Mouse (Mus musculus): ENCODE measurements at regions not wholly inside any gene's neighbourhood (a gene's known extent, or its start where the extent isn't known, plus 50 kb on each side); places are given as distances from the start of the nearest gene placed in this dataset.

GRCm38 (mm10) chr5:80484676-80485075, 535.3 kb upstream of the Adgrl3 start:
- Histone ChIP-seq H3K27ac (ENCODE audit: low read depth) (no peak overlapping the region), H3K4me3 (ENCODE audit: low read depth, low read length) (no peak overlapping the region), H3K4me2 (ENCODE audit: low read depth, low read length) (no peak overlapping the region), H3K9me3 (replicated peaks; ENCODE audit: control insufficient read depth, low read length) (no peaks in the 10 kb centered on the region), H3K4me1 (ENCODE audit: control insufficient read depth, insufficient read depth) (no peaks in the 10 kb centered on the region), H3K9ac (replicated peaks; ENCODE audit: low read depth, low read length) (no peak overlapping the region), H3K36me3 (replicated peaks; ENCODE audit: control insufficient read depth, insufficient read depth, low read length) (no peaks in the 10 kb centered on the region), H3K27me3 (ENCODE audit: control insufficient read depth, insufficient read depth, low read length) (no peaks in the 10 kb centered on the region)
- DNase-seq (ENCODE audit: low spot score) (no peak), ATAC-seq (ENCODE audit: insufficient read depth, low read depth) (no peak)
- TF ChIP-seq CTCF (IDR thresholded peaks at IDR 0.05; ENCODE audit: low read depth) (no peak), EP300 (IDR thresholded peaks at IDR 0.05; ENCODE audit: low read depth) (no peak)
- 77% methylated on average over 3 of the region's 3 CpGs for WGBS

GRCm38 (mm10) chr5:80488332-80488731, 531.6 kb upstream of the Adgrl3 start:
- TF ChIP-seq CTCF (IDR thresholded peaks at IDR 0.05; ENCODE audit: low read depth) (no peak), EP300 (IDR thresholded peaks at IDR 0.05; ENCODE audit: low read depth) (no peak)
- no peak for DNase-seq (ENCODE audit: low spot score)
- H3K27me3 ChIP-seq (ENCODE audit: control insufficient read depth, insufficient read depth, low read length): no peaks in the 10 kb centered on the region
- H3K9ac ChIP-seq (replicated peaks; ENCODE audit: low read depth, low read length): no peak overlapping the region
- H3K36me3 ChIP-seq (replicated peaks; ENCODE audit: control insufficient read depth, insufficient read depth, low read length): no peaks in the 10 kb centered on the region
- no peak overlapping the region for H3K4me3 ChIP-seq (ENCODE audit: low read depth, low read length)
- H3K9me3 ChIP-seq (replicated peaks; ENCODE audit: control insufficient read depth, low read length): no peaks in the 10 kb centered on the region
- 84% methylated on average over 1 of the region's 1 CpGs for WGBS
- H3K4me1 ChIP-seq (ENCODE audit: control insufficient read depth, insufficient read depth): no peaks in the 10 kb centered on the region
- H3K27ac ChIP-seq (ENCODE audit: low read depth): no peak overlapping the region
- ATAC-seq (ENCODE audit: insufficient read depth, low read depth): no peak
- H3K4me2 ChIP-seq (ENCODE audit: low read depth, low read length): no peak overlapping the region

DNA sequence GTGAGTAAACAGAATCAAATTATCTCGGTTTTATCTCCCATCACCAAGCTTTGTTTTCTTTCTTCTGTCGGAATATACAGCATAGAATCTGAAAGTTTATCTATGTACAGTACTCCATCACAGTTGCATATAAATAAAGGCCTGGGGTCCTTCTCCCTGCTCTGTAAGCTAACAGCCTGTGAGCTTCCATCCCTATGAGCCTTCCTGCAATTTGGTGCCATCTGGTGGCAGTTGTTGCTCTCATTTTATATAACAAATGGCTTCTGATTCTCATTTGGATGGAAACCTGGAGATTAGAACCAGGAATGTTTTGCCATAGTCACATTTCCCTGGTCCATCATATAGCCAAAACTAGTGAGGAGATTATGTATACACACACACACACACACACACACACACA, 511.3 kb upstream of the Adgrl3 start:
- 27% methylated on average over 2 of the region's 2 CpGs for WGBS
- ATAC-seq (ENCODE audit: insufficient read depth, low read depth) (no peak), DNase-seq (ENCODE audit: low spot score) (peak; percentile 35)
- no peaks in the 10 kb centered on the region for H3K9me3 ChIP-seq (replicated peaks; ENCODE audit: control insufficient read depth, low read length)
- no peaks in the 10 kb centered on the region for H3K4me1 ChIP-seq (ENCODE audit: control insufficient read depth, insufficient read depth)
- H3K9ac ChIP-seq (replicated peaks; ENCODE audit: low read depth, low read length): no peak overlapping the region
- H3K36me3 ChIP-seq (replicated peaks; ENCODE audit: control insufficient read depth, insufficient read depth, low read length): no peaks in the 10 kb centered on the region
- H3K4me3 ChIP-seq (ENCODE audit: low read depth, low read length): no peak overlapping the region
- H3K4me2 ChIP-seq (ENCODE audit: low read depth, low read length): no peak overlapping the region
- H3K27me3 ChIP-seq (ENCODE audit: control insufficient read depth, insufficient read depth, low read length): no peaks in the 10 kb centered on the region
- no peak overlapping the region for H3K27ac ChIP-seq (ENCODE audit: low read depth)
- no peak for TF ChIP-seq EP300 (IDR thresholded peaks at IDR 0.05; ENCODE audit: low read depth)
- peak; percentile 72 for TF ChIP-seq CTCF (IDR thresholded peaks at IDR 0.05; ENCODE audit: low read depth)

DNA sequence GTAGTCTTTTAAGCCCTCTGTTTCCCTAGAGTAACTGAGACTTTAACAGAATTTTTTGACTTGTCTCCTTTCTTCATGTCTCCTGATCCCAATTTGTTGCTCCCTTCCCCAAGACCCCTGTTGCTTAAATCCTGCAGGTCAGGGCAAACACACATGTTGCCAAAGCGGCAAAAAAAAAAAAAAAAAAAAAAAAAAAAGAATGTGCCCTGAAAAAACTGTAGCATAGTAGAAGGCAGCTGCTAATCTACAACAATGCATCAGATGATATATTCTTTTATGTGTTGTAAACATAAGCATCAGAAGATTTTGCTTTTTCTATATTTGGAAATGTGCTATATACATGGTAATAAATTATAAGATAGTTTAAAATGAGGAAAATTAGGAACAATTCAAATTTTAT, 479.9 kb upstream of the Adgrl3 start:
- 71% methylated on average over 1 of the region's 1 CpGs for WGBS
- no peaks in the 10 kb centered on the region for H3K27me3 ChIP-seq (ENCODE audit: control insufficient read depth, insufficient read depth, low read length)
- no peak overlapping the region for H3K9ac ChIP-seq (replicated peaks; ENCODE audit: low read depth, low read length)
- H3K9me3 ChIP-seq (replicated peaks; ENCODE audit: control insufficient read depth, low read length): no peaks in the 10 kb centered on the region
- H3K4me1 ChIP-seq (ENCODE audit: control insufficient read depth, insufficient read depth): no peaks in the 10 kb centered on the region
- H3K4me3 ChIP-seq (ENCODE audit: low read depth, low read length): no peak overlapping the region
- TF ChIP-seq CTCF (IDR thresholded peaks at IDR 0.05; ENCODE audit: low read depth) (no peak), EP300 (IDR thresholded peaks at IDR 0.05; ENCODE audit: low read depth) (no peak)
- ATAC-seq (ENCODE audit: insufficient read depth, low read depth): no peak
- no peak for DNase-seq (ENCODE audit: low spot score)
- no peaks in the 10 kb centered on the region for H3K36me3 ChIP-seq (replicated peaks; ENCODE audit: control insufficient read depth, insufficient read depth, low read length)
- H3K27ac ChIP-seq (ENCODE audit: low read depth): no peak overlapping the region
- H3K4me2 ChIP-seq (ENCODE audit: low read depth, low read length): no peak overlapping the region

DNA sequence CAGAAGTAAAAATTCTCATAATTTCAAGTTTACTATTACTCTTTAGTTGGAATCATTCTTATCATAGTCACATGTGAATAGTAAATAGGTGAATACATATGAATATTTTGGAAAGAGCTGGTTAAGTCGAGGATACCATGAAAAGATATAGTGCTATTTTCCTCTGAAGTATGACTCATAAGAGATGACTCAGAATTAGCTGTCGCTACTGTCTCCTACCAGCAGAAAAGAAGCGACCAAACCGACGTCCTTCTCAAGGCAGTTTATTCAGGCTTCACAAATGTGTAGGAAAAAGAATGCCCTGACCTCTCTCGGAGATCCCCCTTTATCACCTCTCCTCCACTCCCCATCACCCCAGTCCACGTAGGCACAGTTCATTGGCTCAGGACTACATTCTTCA, 468.3 kb upstream of the Adgrl3 start:
- 70% methylated on average over 7 of the region's 7 CpGs for WGBS
- Histone ChIP-seq H3K4me2 (ENCODE audit: low read depth, low read length) (no peak overlapping the region), H3K9ac (replicated peaks; ENCODE audit: low read depth, low read length) (no peak overlapping the region), H3K4me1 (ENCODE audit: control insufficient read depth, insufficient read depth) (no peaks in the 10 kb centered on the region), H3K9me3 (replicated peaks; ENCODE audit: control insufficient read depth, low read length) (no peaks in the 10 kb centered on the region), H3K36me3 (replicated peaks; ENCODE audit: control insufficient read depth, insufficient read depth, low read length) (no peaks in the 10 kb centered on the region), H3K4me3 (ENCODE audit: low read depth, low read length) (no peak overlapping the region), H3K27ac (ENCODE audit: low read depth) (no peak overlapping the region), H3K27me3 (ENCODE audit: control insufficient read depth, insufficient read depth, low read length) (no peaks in the 10 kb centered on the region)
- no peak for TF ChIP-seq CTCF (IDR thresholded peaks at IDR 0.05; ENCODE audit: low read depth)
- TF ChIP-seq EP300 (IDR thresholded peaks at IDR 0.05; ENCODE audit: low read depth): no peak
- DNase-seq (ENCODE audit: low spot score): no peak
- no peak for ATAC-seq (ENCODE audit: insufficient read depth, low read depth)

- H3K27me3 ChIP-seq (ENCODE audit: control insufficient read depth, insufficient read depth, low read length): no peaks in the 10 kb centered on the region
- H3K9ac ChIP-seq (replicated peaks; ENCODE audit: low read depth, low read length): no peak overlapping the region
- 77% methylated on average over 1 of the region's 1 CpGs for WGBS
- no peak overlapping the region for H3K4me2 ChIP-seq (ENCODE audit: low read depth, low read length)
- ATAC-seq (ENCODE audit: insufficient read depth, low read depth): no peak
- no peaks in the 10 kb centered on the region for H3K4me1 ChIP-seq (ENCODE audit: control insufficient read depth, insufficient read depth)
- no peaks in the 10 kb centered on the region for H3K36me3 ChIP-seq (replicated peaks; ENCODE audit: control insufficient read depth, insufficient read depth, low read length)
- no peaks in the 10 kb centered on the region for H3K9me3 ChIP-seq (replicated peaks; ENCODE audit: control insufficient read depth, low read length)
- DNase-seq (ENCODE audit: low spot score): no peak
- no peak overlapping the region for H3K4me3 ChIP-seq (ENCODE audit: low read depth, low read length)
- TF ChIP-seq EP300 (IDR thresholded peaks at IDR 0.05; ENCODE audit: low read depth): no peak
- TF ChIP-seq CTCF (IDR thresholded peaks at IDR 0.05; ENCODE audit: low read depth): no peak
- H3K27ac ChIP-seq (ENCODE audit: low read depth): no peak overlapping the region
These were observed 441.2 kb upstream of the Adgrl3 start for GRCm38 (mm10) chr5:80578741-80579140.

Measured in heart, postnatal 0 days (tissue).